Mouse (Mus musculus): ENCODE measurements around the gene Selenok. TPM values are rescaled to one million over a fixed set of nuclear protein-coding genes. Genes with fewer than 3 reads are reported as not detected.

The Selenok gene
- polyA plus RNA-seq, 1 experiment, result 231 TPM

DNA sequence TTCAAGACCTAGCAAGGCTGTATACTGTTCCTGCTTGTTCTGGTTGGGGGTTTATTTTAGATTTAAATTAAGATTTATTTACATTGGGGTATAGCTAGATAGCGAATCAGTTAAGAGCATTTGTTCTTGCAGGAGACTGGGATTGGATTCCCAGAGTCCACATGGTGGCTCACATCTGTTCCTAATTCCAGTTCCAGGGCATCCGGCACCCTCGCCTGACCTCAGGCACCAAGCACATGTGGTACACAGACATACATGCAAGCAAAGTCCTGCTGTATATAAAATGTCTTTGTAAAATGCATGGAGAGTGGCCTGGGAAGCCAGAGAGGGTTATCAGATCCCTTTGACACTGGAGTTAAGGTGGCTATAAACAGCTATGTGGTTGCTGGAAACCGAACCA lies 26.9 kb downstream of the Selenok start:
- DNase-seq (ENCODE audit: extremely low spot score in 1 of 2, low spot score in 1 of 2), result no peak

DNA sequence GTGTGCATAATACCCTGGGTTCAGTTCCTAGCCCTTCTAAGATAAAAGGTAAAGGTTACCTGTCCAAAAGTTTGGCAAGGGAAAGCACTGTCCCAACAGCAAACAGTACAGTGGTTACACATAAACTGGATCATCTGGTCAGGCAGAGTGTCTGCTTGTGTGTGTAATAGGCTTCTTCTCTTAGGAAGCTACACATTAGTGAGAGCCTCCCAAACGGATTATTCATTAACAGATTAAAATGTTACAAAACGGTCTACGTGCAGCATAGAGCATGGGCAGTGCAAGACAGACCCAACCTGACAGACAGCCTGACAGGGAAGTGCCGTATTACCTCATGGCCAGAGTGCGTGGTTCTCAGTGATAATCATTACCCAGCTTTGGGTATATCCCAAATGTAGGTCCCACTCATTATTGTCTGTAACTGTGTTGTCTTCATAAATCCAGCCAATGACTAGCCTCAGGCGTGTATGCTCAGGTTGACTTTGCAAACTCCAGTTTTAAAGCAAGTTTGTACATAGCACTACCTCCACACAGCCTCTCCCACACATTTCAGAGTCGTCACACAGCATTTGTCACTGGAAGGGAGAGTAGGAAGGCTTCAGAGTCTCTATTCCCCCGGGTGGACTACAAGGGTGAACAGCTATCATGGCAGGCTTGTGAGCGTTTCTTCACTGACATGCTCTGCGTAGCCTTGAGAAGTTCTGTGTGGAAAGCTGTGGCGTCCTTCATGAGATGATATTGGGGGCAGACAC lies 28.1 kb downstream of the Selenok start:
- peak in 1 of 2 experiments; percentile 49 for DNase-seq (ENCODE audit: extremely low spot score in 1 of 2, low spot score in 1 of 2)

DNA sequence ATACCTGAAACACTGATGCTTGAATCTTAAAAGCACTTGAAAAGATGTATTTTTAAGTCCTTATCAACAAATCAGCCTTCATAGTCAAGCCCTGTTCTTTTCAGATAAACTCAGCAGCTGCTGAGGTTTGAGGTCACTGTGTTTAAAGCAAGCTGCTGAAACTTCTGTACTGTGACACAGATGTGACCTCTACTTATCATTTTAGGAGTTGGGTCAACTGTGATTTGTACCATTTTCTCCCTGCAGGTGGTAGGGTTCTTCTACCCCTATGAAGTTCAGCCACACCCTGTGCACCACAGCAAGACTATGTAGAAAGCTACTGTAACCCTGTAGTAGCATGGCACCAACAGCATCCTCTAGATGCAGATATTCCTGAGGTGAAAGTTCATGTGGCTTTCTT lies 29.2 kb downstream of the Selenok start:
- DNase-seq (ENCODE audit: extremely low spot score in 1 of 2, low spot score in 1 of 2), result no peak

- peak in 1 of 2 experiments; percentile 35 for DNase-seq (ENCODE audit: extremely low spot score in 1 of 2, low spot score in 1 of 2)
Observed at GRCm38 (mm10) chr14:29998747-29999474, 30.8 kb downstream of the Selenok start.

- DNase-seq (ENCODE audit: extremely low spot score in 1 of 2, low spot score in 1 of 2), result no peak
Observed at GRCm38 (mm10) chr14:29999475-29999811, 31.3 kb downstream of the Selenok start.

DNA sequence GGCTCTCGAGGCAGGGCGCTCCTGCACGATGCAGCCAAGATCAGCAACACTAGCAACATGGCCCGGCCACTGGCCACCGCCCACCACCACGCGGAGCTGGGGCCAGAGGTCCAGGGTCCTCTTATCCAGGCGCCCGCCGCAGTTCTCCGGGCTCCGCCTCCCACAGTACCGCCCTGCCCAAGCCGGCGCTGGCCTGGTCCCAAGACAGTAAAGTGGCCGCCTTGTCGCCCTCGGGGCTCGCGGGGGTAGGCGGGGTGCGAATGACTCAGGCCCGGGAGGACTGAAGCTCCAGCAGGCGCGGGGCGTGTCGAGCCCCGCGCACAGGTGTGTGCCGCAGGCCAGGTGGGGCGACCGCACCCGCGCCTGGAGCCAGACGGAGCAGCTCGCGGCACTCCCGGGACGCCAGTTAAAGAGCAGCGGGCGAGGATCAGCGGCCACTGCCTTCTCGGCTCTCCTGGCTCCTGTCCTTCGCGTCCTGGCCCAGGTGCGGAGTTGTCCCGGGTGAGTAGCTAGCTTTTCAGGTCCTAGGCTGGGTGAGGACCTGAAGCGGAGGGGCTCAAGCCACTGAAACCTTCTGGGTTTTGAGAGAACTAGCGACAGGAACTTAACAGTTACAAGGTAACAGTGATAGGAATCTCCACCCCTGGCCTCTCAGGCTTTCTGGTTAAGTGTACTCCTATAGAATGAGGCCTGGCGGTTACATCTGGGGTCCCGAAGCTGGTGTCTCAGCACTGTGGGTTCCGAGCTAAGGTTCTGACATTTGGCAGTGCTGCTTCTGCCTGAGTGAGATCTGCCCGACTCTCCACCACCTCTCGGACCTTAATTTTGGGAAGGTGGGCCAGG lies 40.8 kb downstream of the Selenok start, which contains the start of the genes Il17rb and Chdh:
Il17rb (minus strand) TSS at position 164 of the 843 bp plus-strand sequence.
Chdh (plus strand) TSS at position 291 of the 843 bp plus-strand sequence.
- peak in 1 of 2 experiments; percentile 35 for DNase-seq (ENCODE audit: extremely low spot score in 1 of 2, low spot score in 1 of 2)

DNA sequence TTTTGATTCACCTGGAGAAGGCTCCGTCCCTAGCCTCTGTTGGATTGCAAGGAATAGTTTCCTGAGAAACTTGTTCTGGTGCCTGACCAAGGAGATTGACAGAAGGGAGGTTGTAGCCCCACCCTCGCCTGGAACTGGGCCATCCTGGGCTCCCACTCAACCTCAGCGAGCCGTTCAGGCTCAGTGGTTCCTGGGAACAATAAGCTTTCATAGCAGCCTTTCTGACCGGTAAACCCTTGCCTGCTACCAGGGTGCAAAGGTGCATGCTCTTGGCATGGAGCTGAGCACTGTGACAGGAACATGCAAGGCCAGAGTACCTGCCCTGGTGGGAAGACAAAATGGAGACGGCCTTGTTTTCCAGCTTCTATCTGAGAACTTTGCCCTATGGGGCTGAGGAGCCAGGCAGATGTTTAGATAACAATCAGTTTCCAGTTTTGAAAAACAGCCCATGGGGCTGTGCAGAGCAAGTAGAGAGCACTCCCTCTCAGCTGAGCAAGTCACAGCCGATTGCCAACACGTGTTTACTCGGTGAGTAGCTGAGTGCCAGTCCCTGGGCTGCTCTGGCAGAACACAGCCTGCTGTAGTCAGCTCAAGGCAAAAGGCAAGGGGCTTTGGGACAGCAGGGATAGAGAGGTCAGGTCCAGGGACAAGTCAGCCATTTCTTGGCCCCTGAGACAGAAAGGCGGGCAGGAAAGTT lies 41.9 kb downstream of the Selenok start:
- DNase-seq (ENCODE audit: extremely low spot score in 1 of 2, low spot score in 1 of 2), result peak in 1 of 2 experiments; percentile 63

DNA sequence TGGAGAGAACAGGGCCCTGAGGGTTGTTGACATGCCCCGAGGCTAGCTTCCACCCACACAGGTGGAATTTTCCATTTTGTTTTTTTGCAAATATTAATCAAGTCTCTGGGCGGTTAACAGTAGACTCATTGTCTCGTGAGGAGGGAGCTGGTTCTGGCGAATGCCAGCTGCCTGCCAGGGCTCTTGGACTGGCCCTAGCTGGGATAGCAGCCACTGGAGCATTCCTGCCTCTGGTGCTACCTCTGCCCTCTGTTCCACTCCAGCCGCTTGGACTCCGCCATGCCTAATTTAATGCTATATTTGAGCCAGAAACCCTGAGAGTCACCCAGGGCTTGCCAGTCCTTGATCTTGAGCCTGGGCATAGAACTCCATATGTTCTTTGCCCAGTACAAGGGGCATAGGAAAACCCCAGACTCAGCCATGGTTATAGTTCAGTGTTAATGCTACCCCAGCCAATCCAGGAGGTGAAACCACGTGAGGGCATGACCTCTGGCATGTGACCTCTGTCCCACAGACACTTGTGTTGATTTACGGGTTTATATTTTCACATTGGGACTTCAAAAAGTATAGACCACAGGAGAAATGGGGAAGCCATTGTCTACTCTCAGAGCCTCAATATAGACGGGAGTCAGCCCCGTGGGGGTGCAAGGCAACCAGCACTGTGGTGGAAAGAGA lies 43.9 kb downstream of the Selenok start:
- DNase-seq (ENCODE audit: extremely low spot score in 1 of 2, low spot score in 1 of 2), result peak in 1 of 2 experiments; percentile 40

- DNase-seq (ENCODE audit: extremely low spot score in 1 of 2, low spot score in 1 of 2), result no peak
Observed at GRCm38 (mm10) chr14:30014487-30014886, 46.4 kb downstream of the Selenok start.

- DNase-seq (ENCODE audit: extremely low spot score in 1 of 2, low spot score in 1 of 2), result no peak
Observed at GRCm38 (mm10) chr14:30015008-30015407, 46.9 kb downstream of the Selenok start.

DNA sequence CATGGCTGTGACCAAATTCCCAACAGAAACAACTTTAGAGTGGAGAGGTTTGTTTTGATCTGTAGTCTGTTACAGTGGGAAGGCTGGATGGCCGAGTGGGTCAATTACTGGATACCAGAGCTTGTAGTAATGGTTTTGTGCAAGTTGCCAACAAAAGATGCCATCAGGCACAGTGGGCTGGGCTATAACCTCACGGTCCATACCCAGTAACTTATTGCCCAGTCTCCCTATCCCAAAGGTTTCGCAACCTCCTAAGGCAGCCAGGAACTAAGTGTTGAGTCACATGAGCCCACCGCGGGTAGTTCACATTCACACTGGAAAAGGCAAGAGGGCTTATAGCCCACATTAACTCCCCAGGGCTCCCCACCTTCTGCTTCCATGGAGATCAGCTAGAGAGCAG lies 48.6 kb downstream of the Selenok start:
- DNase-seq (ENCODE audit: extremely low spot score in 1 of 2, low spot score in 1 of 2), result no peak

GRCm38 (mm10) chr14:30017794-30018462 lies 49.8 kb downstream of the Selenok start:
- no peak for DNase-seq (ENCODE audit: extremely low spot score in 1 of 2, low spot score in 1 of 2)

DNA sequence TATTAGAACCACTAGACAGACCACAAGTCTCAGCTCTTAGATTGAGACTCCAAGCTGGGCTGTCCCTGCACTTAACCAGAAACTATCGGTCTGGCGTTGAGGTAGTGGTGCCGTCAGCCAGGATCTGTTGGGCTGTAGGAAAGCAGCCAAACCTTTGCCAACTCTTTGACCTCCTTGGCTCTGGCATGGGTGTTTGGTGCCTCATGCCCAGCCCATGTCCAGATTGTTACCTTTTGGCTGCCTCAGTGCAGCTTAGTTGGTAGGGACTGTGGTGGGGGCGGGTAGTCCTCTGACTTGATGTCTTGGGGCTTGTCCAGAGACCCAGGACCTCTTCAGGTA lies 50.3 kb downstream of the Selenok start:
- DNase-seq (ENCODE audit: extremely low spot score in 1 of 2, low spot score in 1 of 2), result no peak

DNA sequence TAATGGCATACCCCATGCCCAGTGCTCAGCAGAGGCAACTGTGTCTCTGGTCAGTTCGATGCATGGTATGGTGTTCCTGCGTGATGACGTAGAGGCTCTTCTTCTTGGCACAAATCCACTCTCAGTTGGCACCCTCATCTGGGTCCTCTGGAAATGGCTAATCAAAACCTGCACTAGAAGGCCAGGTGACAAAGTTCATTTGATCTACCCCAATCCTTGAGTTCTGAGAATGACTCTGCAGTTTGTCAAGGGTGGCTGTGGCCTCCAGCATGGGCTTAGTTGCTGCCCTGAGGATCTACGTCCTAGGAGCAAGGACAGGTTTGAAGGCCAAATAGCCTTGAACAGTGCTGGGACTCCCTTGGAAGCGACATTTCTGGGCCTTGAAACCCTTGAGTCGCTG lies 50.7 kb downstream of the Selenok start:
- no peak for DNase-seq (ENCODE audit: extremely low spot score in 1 of 2, low spot score in 1 of 2)

DNA sequence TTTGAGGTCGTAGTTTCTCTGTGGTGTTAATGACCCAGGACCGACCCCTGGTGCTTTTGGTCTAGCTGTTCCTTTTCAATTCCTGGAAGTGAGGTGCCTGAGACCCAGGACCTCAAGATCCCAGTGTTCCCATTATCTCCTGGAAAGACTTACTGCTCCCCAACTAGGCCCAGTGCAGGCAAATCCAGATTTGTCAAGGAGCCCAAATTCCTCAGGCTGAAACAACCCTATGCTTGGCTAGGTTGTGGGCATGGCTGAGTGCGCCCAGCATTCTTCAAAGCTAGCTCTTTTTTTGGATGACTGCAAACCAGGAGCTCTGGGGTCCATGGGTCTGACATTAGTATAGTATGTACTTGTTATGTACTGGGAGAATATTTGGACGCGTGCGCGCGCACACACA lies 51.3 kb downstream of the Selenok start:
- no peak for DNase-seq (ENCODE audit: extremely low spot score in 1 of 2, low spot score in 1 of 2)

- no peak for DNase-seq (ENCODE audit: extremely low spot score in 1 of 2, low spot score in 1 of 2)
Observed at GRCm38 (mm10) chr14:30019792-30020575, 51.9 kb downstream of the Selenok start.

DNA sequence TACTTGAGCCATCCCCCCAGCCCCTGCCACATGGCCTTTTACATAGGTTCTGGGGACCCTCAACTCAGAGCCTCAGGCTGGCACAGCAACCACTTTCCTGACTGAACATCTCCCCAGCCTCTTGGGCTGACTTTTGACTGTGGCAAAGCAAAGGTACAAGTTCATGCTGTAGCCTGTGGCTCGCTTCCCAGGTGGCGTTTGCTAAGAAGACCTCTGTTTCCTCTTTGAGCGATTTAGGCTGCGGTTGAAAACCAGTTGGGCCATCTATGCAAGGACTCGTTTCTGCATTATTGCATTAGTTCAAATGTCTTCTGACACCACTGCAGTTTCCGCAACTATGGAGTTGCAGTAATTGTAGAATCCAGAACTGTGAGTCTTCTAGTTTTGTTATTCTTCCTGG lies 54.4 kb downstream of the Selenok start:
- DNase-seq (ENCODE audit: extremely low spot score in 1 of 2, low spot score in 1 of 2), result no peak

- no peak for DNase-seq (ENCODE audit: extremely low spot score in 1 of 2, low spot score in 1 of 2)
Observed at GRCm38 (mm10) chr14:30024387-30024786, 56.3 kb downstream of the Selenok start.

Measured in frontal cortex, adult 2 months (tissue).